Mouse (Mus musculus) forebrain, embryonic 14.5 days (tissue): ENCODE data around the gene Fcho2. TPM values are rescaled to one million over a fixed set of nuclear protein-coding genes. Genes with fewer than 3 reads are reported as not detected.

Source experiments
- ATAC-seq: fragments of 200-750 bp; cut with Nextera tagmentation; 2 replicates; pipeline ENCODE4 v1.8.0; 2017; ENCODE audit warnings: mild to moderate bottlenecking, moderate library complexity
- DNase-seq: peaks from one replicate; pipeline ENCODE4 v3.0.0-alpha.2; 2015; ENCODE audit warnings: low spot score
- H3K27ac ChIP-seq: fragments of 300-500 bp; sonication (generic); 2 replicates; pipeline ENCODE4 v1.5.1; 2014; ENCODE audit warnings: low read depth, mild to moderate bottlenecking, control low read depth, low read length, moderate library complexity
- H3K27me3 ChIP-seq: fragments of 300-500 bp; sonication (generic); replicated peaks from 2 replicates; pipeline ENCODE4 v1.6.1; 2014; ENCODE audit warnings: low read length, control low read depth, mixed read lengths; ENCODE audit not compliant: control insufficient read depth, insufficient read depth
- H3K36me3 ChIP-seq: fragments of 300-500 bp; sonication (generic); 2 replicates; pipeline ENCODE4 v1.6.1; 2014; ENCODE audit warnings: low read length, control low read depth; ENCODE audit not compliant: control insufficient read depth, insufficient read depth
- H3K4me1 ChIP-seq: fragments of 300-500 bp; sonication (generic); 2 replicates; pipeline ENCODE4 v1.6.1; 2014; ENCODE audit warnings: antibody characterized with exemption, low read length, control low read depth; ENCODE audit not compliant: control insufficient read depth, insufficient read depth
- H3K4me2 ChIP-seq: fragments of 300-500 bp; sonication (generic); 2 replicates; pipeline ENCODE4 v1.6.1; 2014; ENCODE audit warnings: mild to moderate bottlenecking, control low read depth, low read length
- H3K4me3 ChIP-seq: fragments of 300-500 bp; sonication (generic); 2 replicates; pipeline ENCODE4 v1.5.1; 2014; ENCODE audit warnings: low read depth, low read length, control low read depth
- H3K9ac ChIP-seq: fragments of 300-500 bp; sonication (generic); 2 replicates; pipeline ENCODE4 v1.6.1; 2014; ENCODE audit warnings: mild to moderate bottlenecking, low read length, control low read depth, moderate library complexity
- H3K9me3 ChIP-seq: fragments of 300-500 bp; sonication (generic); replicated peaks from 2 replicates; pipeline ENCODE4 v1.6.1; 2016; ENCODE audit warnings: low read length, control low read depth, mixed read lengths; ENCODE audit not compliant: control insufficient read depth
- WGBS: fragments of 180-500 bp; shearing (Covaris S2); extraction: QIAGEN DNeasy Blood & Tissue Kit; methylation state at CpG from one replicate; pipeline ENCODE4 v1.1.7; 2014; 5-methylcytosine and 5-hydroxymethylcytosine counted together
- polyA plus RNA-seq: library from polyadenylated mRNA; unstranded; fragments of >200 nt; fragmentation: Nextera tagmentation; extraction: Ambion mirVana; gene quantifications from 2 replicates; pipeline ENCODE4 v1.2.1, GENCODE M21; 2014

Gene Fcho2
- 14.7 and 19.8 TPM in 2 replicates for polyA plus RNA-seq

DNA sequence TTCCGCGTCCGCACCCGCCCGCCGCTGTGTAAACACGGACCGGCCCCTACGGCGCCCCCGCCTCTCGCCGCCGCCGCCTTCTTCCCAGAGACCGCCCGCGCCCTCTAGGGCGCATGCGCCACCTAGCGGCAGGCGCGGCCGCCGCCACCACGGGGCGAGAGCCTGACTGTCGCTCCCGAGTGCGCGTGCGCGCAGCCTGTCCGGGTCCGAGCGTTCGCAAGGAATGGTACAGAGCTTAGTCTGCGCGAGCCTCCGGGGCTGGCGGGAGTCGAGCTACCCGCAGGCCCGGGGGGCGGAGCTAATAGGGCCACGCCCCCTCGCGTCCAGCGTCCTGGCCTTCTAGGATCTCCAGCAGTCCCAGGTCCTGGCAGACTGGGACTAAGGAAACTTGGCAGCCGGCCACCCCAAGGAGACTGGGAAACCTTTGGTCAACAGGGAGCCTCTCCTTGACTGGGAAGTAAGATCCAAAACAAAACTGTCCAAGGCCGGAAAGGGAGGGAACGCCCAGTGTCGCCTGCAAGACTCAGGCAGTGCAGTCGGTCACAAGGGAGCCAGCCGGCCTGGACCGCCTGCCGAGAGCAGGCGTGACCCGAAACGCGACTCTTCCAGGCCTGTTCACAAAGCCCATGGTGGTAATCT is at the start of gene Fcho2:
Gene Fcho2 (minus strand): TSS at position 303 of the 639 bp plus-strand sequence.
- Histone ChIP-seq H3K9ac (peak within 1 kb of the TSS; percentile 94), H3K4me2 (peak within 1 kb of the TSS; percentile 61), H3K27ac (peak within 1 kb of the TSS; percentile 90), H3K4me1 (peaks cover 3% of the 10 kb centered on the region; the same call in 1 of the 2 replicates), H3K4me3 (peak within 1 kb of the TSS; percentile 88), H3K36me3 (no peaks in the 10 kb centered on the region), H3K9me3 (no peaks in the 10 kb centered on the region), H3K27me3 (no peaks in the 10 kb centered on the region)
- WGBS, result under 1% methylated on average over 55 of the region's 61 CpGs
- DNase-seq (peak; percentile 97), ATAC-seq (peak; percentile 98)

DNA sequence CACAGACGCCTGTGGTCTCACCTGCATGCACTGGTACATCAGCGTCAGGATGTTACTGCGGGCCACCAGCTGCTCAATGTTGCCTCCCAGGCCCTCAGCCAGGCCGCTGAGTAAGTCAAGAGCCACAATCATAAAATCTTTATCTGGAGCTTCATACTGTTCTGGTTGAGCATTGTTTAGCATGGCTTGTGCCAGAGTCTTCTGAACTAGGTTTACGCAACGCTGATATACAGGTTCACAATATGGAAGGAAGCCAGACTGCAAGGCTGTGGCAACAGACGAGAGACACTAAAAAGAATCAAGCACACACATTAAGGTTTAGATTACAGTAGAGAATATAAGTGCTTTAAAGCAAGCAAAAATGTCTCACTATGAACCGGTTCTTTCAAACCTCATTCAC is 40.0 kb upstream of the Fcho2 start:
- H3K27ac ChIP-seq, result no peak overlapping the region
- no peak overlapping the region for H3K4me2 ChIP-seq
- no peak for DNase-seq
- no peak overlapping the region for H3K9ac ChIP-seq
- 96% methylated on average over 8 of the region's 8 CpGs for WGBS
- H3K9me3 ChIP-seq, result no peaks in the 10 kb centered on the region
- no peak overlapping the region for H3K4me3 ChIP-seq
- no peaks in the 10 kb centered on the region for H3K4me1 ChIP-seq
- ATAC-seq, result no peak
- H3K36me3 ChIP-seq, result peaks cover 77% of the 10 kb centered on the region
- H3K27me3 ChIP-seq, result no peaks in the 10 kb centered on the region

DNA sequence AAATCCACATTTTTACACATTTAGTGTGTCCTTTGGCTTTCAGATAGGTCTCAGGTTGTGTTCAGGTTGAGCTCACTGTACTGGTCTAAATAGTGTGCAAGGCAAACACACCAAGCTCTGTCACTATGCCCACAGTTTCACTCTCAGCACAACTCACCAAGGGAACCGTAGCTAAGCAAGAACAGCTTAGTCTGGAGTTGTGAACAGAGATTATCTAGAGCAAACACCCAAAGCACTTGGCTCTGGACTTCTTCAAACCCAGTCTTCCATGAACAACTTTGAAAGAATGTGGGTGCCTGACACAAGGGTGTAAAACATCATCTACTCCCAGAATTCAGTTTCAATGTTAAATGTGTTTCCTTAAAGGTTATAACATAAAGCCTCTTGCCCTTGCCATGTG is 30.5 kb upstream of the Fcho2 start:
- H3K4me2 ChIP-seq, result no peak overlapping the region
- H3K4me1 ChIP-seq, result no peaks in the 10 kb centered on the region
- peaks cover 60% of the 10 kb centered on the region for H3K36me3 ChIP-seq
- H3K27me3 ChIP-seq, result no peaks in the 10 kb centered on the region
- no peak overlapping the region for H3K27ac ChIP-seq
- no peak overlapping the region for H3K9ac ChIP-seq
- WGBS, result 77% methylated on average over 1 of the region's 1 CpGs
- ATAC-seq (no peak), DNase-seq (no peak)
- H3K9me3 ChIP-seq, result no peaks in the 10 kb centered on the region
- H3K4me3 ChIP-seq, result no peak overlapping the region

DNA sequence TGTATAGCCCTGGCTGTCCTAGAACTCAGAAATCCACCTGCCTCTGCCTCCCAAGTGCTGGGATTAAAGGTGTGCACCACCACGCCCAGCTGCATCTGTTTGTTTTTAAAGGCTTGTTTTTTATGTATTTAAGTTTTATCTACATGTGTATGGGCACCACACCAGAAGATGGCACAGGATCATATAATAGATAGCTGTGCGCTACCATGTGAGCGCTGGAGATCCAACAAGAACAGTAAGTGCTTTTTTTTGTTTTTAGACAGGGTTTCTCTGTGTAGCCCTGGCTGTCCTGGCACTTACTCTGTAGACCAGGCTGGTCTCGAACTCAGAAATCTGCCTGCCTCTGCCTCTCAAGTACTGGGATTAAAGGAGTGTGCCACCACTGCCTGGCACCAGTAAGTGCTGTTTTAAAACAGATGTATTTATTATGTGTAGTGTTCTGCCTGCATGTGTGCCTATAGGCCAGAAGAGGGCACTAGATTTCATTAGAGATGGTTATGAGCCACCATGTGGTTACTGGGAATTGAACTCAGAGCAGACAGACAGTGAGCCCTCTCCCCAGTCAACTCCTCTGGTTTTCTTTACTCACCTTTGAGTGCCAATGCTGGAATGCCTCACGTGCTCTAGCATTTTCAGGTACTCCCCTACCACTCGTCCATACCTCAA is 21.3 kb upstream of the Fcho2 start:
- ATAC-seq, result no peak
- H3K4me2 ChIP-seq, result no peak overlapping the region
- no peaks in the 10 kb centered on the region for H3K9me3 ChIP-seq
- no peaks in the 10 kb centered on the region for H3K27me3 ChIP-seq
- 88% methylated on average over 6 of the region's 6 CpGs for WGBS
- H3K4me1 ChIP-seq, result no peaks in the 10 kb centered on the region
- peak; percentile 31 for DNase-seq
- no peak overlapping the region for H3K27ac ChIP-seq
- no peak overlapping the region for H3K4me3 ChIP-seq
- peaks cover 32% of the 10 kb centered on the region for H3K36me3 ChIP-seq
- H3K9ac ChIP-seq, result no peak overlapping the region

DNA sequence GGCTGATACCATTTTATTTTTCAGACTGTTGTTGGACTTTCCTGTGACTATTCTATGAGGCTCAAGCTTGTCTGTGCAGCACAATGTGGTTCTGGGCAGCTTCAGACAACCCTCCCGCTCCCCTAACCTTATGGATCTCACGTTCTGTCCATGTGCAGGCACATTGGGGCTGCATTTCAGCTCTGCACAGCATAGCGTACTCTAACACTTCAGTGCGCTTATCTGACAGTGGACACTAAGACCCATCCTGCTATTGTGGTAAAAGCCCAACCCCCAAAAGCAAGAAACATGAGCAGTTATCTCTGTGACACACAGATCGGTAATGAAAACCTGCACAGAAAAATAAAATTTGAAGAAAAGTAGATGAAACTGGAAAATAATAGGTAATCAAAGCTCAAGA is 20.5 kb upstream of the Fcho2 start:
- ATAC-seq (no peak), DNase-seq (no peak)
- H3K4me3 ChIP-seq, result no peak overlapping the region
- H3K36me3 ChIP-seq, result peaks cover 27% of the 10 kb centered on the region
- no peaks in the 10 kb centered on the region for H3K27me3 ChIP-seq
- no peak overlapping the region for H3K4me2 ChIP-seq
- H3K27ac ChIP-seq, result no peak overlapping the region
- H3K4me1 ChIP-seq, result no peaks in the 10 kb centered on the region
- WGBS, result 91% methylated on average over 5 of the region's 5 CpGs
- no peaks in the 10 kb centered on the region for H3K9me3 ChIP-seq
- H3K9ac ChIP-seq, result no peak overlapping the region

DNA sequence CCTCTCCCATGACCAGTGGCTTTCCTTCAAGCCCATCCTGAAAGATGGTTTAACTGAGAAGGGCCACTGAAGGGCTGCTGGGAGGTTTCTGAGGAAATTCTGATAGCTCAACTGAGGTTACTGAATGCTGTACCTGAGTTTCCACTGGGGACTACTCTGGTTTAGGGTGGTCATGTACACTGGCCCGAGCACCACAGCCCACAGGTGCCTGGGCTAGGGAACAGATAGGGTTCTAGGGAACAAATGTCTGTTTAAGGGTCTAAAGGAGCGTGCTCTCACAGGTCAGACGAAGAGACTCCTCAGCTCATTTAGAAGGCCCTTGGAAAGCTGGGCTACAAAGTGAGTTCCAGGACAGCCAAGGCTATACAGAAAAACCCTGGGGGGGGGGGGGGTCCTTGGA is 19.5 kb upstream of the Fcho2 start:
- Histone ChIP-seq H3K9ac (no peak overlapping the region), H3K27me3 (no peaks in the 10 kb centered on the region), H3K9me3 (no peaks in the 10 kb centered on the region), H3K4me2 (no peak overlapping the region), H3K36me3 (peaks cover 18% of the 10 kb centered on the region), H3K4me3 (no peak overlapping the region), H3K4me1 (no peaks in the 10 kb centered on the region), H3K27ac (no peak overlapping the region)
- 80% methylated on average over 3 of the region's 3 CpGs for WGBS
- DNase-seq (no peak), ATAC-seq (no peak)

DNA sequence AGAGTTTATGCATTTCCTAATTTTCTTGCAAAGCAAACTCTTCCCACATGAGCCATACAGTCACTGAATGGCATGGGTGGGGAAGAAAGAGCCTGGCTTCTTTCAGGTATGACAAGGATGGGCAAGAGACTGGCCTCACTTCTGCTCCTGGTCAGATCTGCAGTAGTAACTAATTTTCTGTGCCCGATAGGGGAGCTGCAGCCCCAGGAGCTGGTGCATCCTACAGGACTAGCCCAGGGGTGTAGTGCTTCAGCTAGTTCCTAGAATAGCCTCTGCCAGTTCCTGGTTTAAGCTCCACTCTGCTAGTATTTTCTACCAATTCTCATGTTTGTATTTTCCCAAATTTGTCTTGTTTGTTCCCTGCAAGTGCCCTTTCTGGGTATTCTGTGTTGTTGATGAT is 18.9 kb upstream of the Fcho2 start:
- ATAC-seq (no peak), DNase-seq (no peak)
- Histone ChIP-seq H3K4me2 (no peak overlapping the region), H3K9me3 (no peaks in the 10 kb centered on the region), H3K9ac (no peak overlapping the region), H3K27me3 (no peaks in the 10 kb centered on the region), H3K4me1 (no peaks in the 10 kb centered on the region), H3K4me3 (no peak overlapping the region), H3K36me3 (peaks cover 15% of the 10 kb centered on the region), H3K27ac (no peak overlapping the region)
- WGBS, result 71% methylated on average over 1 of the region's 1 CpGs

DNA sequence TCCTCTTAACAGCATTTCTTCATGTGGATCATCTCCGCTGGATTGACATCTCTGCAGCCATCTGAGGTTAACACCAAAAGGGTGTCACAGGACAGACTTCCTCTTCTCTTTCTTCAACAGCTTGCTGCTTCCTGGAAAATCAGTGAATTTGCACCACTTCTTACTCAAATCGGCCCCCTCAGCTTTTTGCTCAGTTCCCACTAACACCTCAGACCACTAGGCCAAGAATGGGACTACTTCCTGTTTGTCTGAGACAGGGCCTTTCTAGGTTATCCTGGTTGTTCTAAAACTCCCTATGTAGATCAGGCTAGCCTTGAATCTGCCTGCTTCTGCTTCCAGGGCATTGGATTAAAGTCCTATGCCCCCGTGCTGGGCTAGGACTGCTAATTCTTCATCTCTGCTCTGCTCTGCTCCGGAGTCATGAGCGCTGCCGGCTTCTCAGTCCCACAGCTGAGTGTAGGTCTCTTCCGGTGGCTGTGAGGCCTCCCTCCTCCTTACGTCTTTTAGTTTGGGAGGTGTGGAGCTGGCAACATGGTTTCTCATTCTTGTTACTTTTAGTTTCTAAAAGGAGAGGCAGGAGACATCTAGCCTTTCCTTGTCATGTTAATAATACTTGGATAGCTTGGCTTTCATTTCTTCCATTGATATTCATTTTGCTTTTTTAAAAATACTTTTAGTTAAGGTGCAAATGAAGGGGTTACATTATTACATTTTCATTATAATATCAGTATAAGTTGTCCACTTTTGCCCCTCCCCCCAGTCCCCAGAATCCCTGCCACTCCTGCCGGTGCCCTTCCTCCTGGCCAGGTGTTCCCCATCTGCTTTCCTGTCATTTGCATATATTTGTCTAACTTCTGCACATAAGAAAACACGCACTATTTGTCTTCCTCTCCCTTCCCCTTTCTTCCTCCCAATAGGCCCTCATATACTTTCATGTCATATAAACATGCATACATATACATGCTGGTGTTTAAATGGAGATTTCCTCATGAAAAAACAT is 17.5 kb upstream of the Fcho2 start:
- DNase-seq (no peak), ATAC-seq (no peak)
- Histone ChIP-seq H3K4me3 (no peak overlapping the region), H3K27ac (no peak overlapping the region), H3K9me3 (no peaks in the 10 kb centered on the region), H3K4me1 (no peaks in the 10 kb centered on the region), H3K4me2 (no peak overlapping the region), H3K27me3 (no peaks in the 10 kb centered on the region), H3K36me3 (0 out of 2 replicates have a peak, but pooled peaks cover 6% of the 10 kb centered on the region), H3K9ac (no peak overlapping the region)
- WGBS, result 86% methylated on average over 10 of the region's 10 CpGs
